In the genomic region with DNA sequence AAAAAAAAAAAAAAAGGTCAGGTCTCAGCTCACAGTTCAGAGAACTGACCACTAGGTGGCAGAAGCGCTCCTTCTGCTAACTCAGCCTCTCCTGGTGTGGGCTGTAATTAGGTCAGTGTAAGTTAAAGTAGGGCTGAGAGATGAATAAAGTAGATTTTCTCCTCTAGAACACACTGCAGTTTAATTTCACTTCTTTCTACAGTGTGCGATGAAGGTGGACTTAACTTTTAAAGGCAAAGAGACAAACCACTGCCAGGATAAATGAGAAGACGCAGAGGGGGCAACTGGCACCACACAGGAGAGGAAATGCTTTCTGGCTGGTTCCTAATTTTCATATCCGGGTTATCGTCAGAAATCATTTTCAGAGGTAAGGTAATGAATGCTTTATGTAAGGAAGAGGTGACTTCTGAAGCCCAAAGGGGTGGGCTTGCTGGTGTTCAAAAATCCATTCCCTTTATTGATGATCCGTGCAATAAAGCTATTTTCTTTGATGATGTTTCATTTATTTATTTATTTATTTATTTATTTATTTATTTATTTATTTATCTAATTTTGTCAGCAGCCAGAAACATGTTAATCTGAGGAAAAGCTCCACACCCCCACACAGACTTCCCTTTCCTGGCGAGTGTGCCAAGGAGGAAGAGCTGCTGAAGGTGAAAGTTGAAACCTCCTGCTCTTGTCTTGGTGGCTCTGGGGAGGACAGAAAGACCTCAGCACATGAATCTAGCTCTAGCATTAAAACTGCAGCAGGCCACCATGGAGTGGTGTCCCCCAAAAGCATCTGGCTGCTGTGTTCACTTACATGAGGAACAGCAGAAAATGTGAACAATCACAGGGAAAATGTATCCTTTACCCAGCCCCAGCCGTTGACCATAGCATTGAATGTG, we compare ENCODE assay signal across 8 mouse cellular contexts.
A peak's percentile ranks its signal among the peaks of the same experiment; 100 is the strongest.
DNase-seq lines count a peak whose midpoint lies in the region; ATAC-seq lines count a peak whose summit lies in the region.

No protein-coding gene starts in this region.

- WGBS in hindbrain, embryonic 16.5 days: 33% methylated on average over 8 of the region's 8 CpGs

- 0 out of 2 replicates have a peak, but pooled peaks cover 2% of the 10 kb centered on the region for H3K4me1 ChIP-seq in hindbrain, embryonic 16.5 days (ENCODE audit: control insufficient read depth, insufficient read depth, low read depth, low read length)

- DNase-seq in T-cell, adult 2 months (ENCODE audit: low spot score): peak; percentile 15
- DNase-seq in cerebellum, postnatal 14 days: peak; percentile 91 to 95
- peak; percentile 60 to 73 for DNase-seq in frontal cortex, postnatal 25 days (ENCODE audit: low spot score in 2 of 2)
- peak; percentile 60 for DNase-seq in left cerebral cortex, adult 11 months (ENCODE audit: low spot score)
- DNase-seq in lung, postnatal 36 days: peak; percentile 80
- DNase-seq in retina, embryonic 14.5 days (ENCODE audit: low spot score): peak; percentile 94
- peak; percentile 24 to 39 for DNase-seq in thymus, postnatal 36 days

- H3K4me2 ChIP-seq in hindbrain, embryonic 16.5 days (ENCODE audit: low read length): peak overlapping the region; percentile 47

- peak overlapping the region; percentile 20; the same call in 1 of the 2 replicates for H3K4me3 ChIP-seq in hindbrain, embryonic 16.5 days (ENCODE audit: low read length)

- no peaks in the 10 kb centered on the region for H3K9me3 ChIP-seq in hindbrain, embryonic 16.5 days (ENCODE audit: control insufficient read depth, low read length)

- no peaks in the 10 kb centered on the region for H3K27me3 ChIP-seq in hindbrain, embryonic 16.5 days (replicated peaks; ENCODE audit: control insufficient read depth, insufficient read depth, low read length)

- H3K9ac ChIP-seq in hindbrain, embryonic 16.5 days (ENCODE audit: low read depth, low read length): peak overlapping the region; percentile 43; the same call in 1 of the 2 replicates

- no peaks in the 10 kb centered on the region for H3K36me3 ChIP-seq in hindbrain, embryonic 16.5 days (ENCODE audit: control insufficient read depth, insufficient read depth, low read length)

- ATAC-seq in hindbrain, embryonic 16.5 days: peak; percentile 96

- H3K27ac ChIP-seq in hindbrain, embryonic 16.5 days (ENCODE audit: low read depth, low read length): peak overlapping the region; percentile 59

Comparison
In these comparisons a context has a peak if more than half of its experiments do, and no peak if none do; other contexts are left out.
1. Peak in every context shown above with its lines: DNase-seq, ATAC-seq, H3K4me3 ChIP-seq and H3K27ac ChIP-seq.
2. DNase-seq: peak in every context shown above with its lines; median percentile 94 in retina, embryonic 14.5 days; 93 in cerebellum, postnatal 14 days; 80 in lung, postnatal 36 days; 66 in frontal cortex, postnatal 25 days; 60 in left cerebral cortex, adult 11 months; 32 in thymus, postnatal 36 days; 15 in T-cell, adult 2 months.